Mouse (Mus musculus) lung, adult 2 months (tissue): ENCODE results near the gene Chid1.

ENCODE experiments used
- CTCF ChIP-seq: fragments of 200-500 bp; IDR thresholded peaks from 2 replicates; pipeline ENCODE4 v1.5.1; 2011; ENCODE audit warnings: mild to moderate bottlenecking, low read length, control low read depth; ENCODE audit not compliant: insufficient read depth
- POLR2A ChIP-seq: fragments of 200-500 bp; IDR thresholded peaks from 2 replicates; pipeline ENCODE4 v1.6.1; 2011; ENCODE audit warnings: low read depth, mild to moderate bottlenecking, control low read depth, low read length, borderline replicate concordance; ENCODE audit errors: extremely low read depth

GRCm38 (mm10) chr7:141518296-141518695 is 21.4 kb downstream of the Chid1 start:
- TF ChIP-seq POLR2A: no peak
- no peak for TF ChIP-seq CTCF
